Mouse (Mus musculus): ENCODE measurements around the gene Rbfox1. TPM values are rescaled to one million over a fixed set of nuclear protein-coding genes. Genes with fewer than 3 reads are reported as not detected.

Gene Rbfox1
- total and polyA plus RNA-seq, 3 experiments = 31.6 to 58.1 (median 52.9) TPM

DNA sequence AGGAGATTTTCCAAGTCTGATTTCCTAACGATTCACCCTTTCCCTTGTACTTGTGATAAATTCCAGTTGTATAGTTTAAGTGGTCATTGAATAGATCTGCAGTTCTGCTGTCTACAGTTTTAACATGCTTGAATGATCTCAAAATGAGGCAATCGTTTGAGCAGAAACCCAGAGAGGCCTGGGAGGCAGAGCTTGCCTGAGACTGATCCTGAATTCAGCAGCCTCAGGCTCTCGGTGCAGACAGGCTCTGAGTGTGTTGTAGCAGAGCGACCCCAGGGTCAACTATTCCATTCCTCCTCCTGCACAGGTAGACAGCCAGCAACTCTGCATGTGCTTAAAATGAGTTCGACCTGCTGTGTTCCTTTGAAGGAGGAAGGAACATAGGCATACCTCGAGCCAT lies 1012.6 kb downstream of the Rbfox1 start:
- TF ChIP-seq EP300 (IDR thresholded peaks at IDR 0.05; ENCODE audit: insufficient read depth, low read depth, low read length) = no peak
- no peak for TF ChIP-seq POLR2A (IDR thresholded peaks at IDR 0.05; ENCODE audit: insufficient read depth, low read depth, low read length)
- TF ChIP-seq CTCF (IDR thresholded peaks at IDR 0.05) = no peak
- Histone ChIP-seq H3K9ac (ENCODE audit: low read depth, low read length) (no peak overlapping the region), H3K79me2 (replicated peaks; ENCODE audit: control insufficient read depth, insufficient read depth, low read length) (no peaks in the 10 kb centered on the region), H3K36me3 (ENCODE audit: control insufficient read depth, insufficient read depth, low read length) (no peaks in the 10 kb centered on the region), H3K4me3 (no peak overlapping the region), H3K27me3 (ENCODE audit: control insufficient read depth, insufficient read depth, low read length) (no peaks in the 10 kb centered on the region), H3K27ac (no peak overlapping the region), H3K4me1 (ENCODE audit: control insufficient read depth, insufficient read depth, low read length) (no peaks in the 10 kb centered on the region)
- WGBS = 77% methylated on average over 6 of the region's 6 CpGs
- DNase-seq = no peak
- intact Hi-C loops (cut with DNase I) = no loop called here

DNA sequence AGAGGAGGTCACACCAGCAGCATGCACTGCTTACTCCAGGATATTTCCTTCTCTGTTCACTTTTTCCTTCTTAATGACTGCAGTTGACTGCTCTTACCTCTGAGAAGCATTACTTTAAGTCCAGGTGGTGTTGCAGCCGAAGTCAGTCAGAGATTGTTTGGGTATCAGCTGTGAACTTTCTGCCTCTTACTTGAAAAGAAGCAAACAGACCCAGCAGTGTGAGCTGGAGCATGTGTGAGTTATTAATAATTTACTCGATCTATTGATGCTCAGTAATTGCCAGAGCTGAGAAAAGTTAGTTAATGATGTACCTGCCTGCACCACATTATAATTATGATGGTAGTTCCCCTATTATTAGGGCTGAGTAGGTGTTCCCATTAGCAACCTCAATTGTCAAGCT lies 1014.9 kb downstream of the Rbfox1 start:
- no peaks in the 10 kb centered on the region; the same call in 1 of the 2 replicates for H3K27me3 ChIP-seq (ENCODE audit: control insufficient read depth, insufficient read depth, low read length)
- H3K4me3 ChIP-seq = no peak overlapping the region
- intact Hi-C loops (cut with DNase I) = no loop called here
- H3K36me3 ChIP-seq (ENCODE audit: control insufficient read depth, insufficient read depth, low read length) = no peaks in the 10 kb centered on the region
- H3K4me1 ChIP-seq (ENCODE audit: control insufficient read depth, insufficient read depth, low read length) = no peaks in the 10 kb centered on the region
- TF ChIP-seq EP300 (IDR thresholded peaks at IDR 0.05; ENCODE audit: insufficient read depth, low read depth, low read length) (no peak), POLR2A (IDR thresholded peaks at IDR 0.05; ENCODE audit: insufficient read depth, low read depth, low read length) (no peak), CTCF (IDR thresholded peaks at IDR 0.05) (no peak)
- no peaks in the 10 kb centered on the region for H3K79me2 ChIP-seq (replicated peaks; ENCODE audit: control insufficient read depth, insufficient read depth, low read length)
- H3K9ac ChIP-seq (ENCODE audit: low read depth, low read length) = no peak overlapping the region
- DNase-seq = no peak
- WGBS = 49% methylated on average over 2 of the region's 2 CpGs
- H3K27ac ChIP-seq = no peak overlapping the region

DNA sequence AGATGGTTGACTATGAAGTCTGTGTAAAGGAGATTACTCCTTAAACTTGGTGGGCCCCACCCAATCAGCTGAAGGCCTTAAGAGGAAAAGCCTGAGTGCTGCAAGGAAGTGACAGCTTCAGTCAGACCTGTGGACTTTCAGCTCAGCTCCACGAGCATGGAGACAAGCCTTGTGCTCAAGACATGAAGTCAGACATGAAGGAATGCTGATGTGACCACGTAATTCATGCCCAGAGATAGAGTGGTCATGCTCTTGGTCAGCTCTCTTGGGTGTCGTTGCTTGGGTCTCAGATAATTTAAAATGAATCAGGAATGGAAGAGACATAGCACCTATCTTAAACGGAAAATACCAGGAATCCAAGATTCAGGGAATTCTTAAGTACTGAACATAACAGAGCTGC lies 1019.8 kb downstream of the Rbfox1 start:
- no peak for DNase-seq
- H3K27ac ChIP-seq = no peak overlapping the region
- TF ChIP-seq CTCF (IDR thresholded peaks at IDR 0.05) (no peak), POLR2A (IDR thresholded peaks at IDR 0.05; ENCODE audit: insufficient read depth, low read depth, low read length) (no peak), EP300 (IDR thresholded peaks at IDR 0.05; ENCODE audit: insufficient read depth, low read depth, low read length) (no peak)
- no peaks in the 10 kb centered on the region for H3K79me2 ChIP-seq (replicated peaks; ENCODE audit: control insufficient read depth, insufficient read depth, low read length)
- no peaks in the 10 kb centered on the region for H3K4me1 ChIP-seq (ENCODE audit: control insufficient read depth, insufficient read depth, low read length)
- H3K9ac ChIP-seq (ENCODE audit: low read depth, low read length) = no peak overlapping the region
- no peaks in the 10 kb centered on the region for H3K36me3 ChIP-seq (ENCODE audit: control insufficient read depth, insufficient read depth, low read length)
- 57% methylated on average over 4 of the region's 4 CpGs for WGBS
- intact Hi-C loops (cut with DNase I) = no loop called here
- H3K27me3 ChIP-seq (ENCODE audit: control insufficient read depth, insufficient read depth, low read length) = no peaks in the 10 kb centered on the region; the same call in 1 of the 2 replicates
- H3K4me3 ChIP-seq = no peak overlapping the region

DNA sequence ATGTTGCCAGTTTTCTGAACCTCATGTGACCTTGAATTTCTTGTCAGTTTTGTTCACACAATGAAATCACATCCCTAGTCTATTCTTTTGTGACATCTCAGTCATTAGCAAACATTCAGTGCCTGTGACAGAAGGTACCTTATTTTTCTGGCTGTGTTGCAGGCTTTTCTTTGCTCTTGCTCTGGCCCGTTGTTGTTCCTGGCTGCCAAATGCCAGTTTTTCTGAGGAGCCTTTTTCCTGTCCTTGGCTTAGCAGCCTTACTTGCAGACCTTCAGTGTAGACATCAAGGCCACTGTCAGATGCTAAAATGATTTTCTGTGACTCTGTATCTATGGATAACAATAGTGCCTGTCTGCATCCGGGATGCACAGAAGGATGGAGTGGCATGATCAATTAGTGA lies 1020.8 kb downstream of the Rbfox1 start:
- Histone ChIP-seq H3K4me1 (ENCODE audit: control insufficient read depth, insufficient read depth, low read length) (no peaks in the 10 kb centered on the region), H3K9ac (ENCODE audit: low read depth, low read length) (no peak overlapping the region), H3K4me3 (no peak overlapping the region), H3K36me3 (ENCODE audit: control insufficient read depth, insufficient read depth, low read length) (no peaks in the 10 kb centered on the region), H3K27me3 (ENCODE audit: control insufficient read depth, insufficient read depth, low read length) (no peaks in the 10 kb centered on the region; the same call in 1 of the 2 replicates), H3K27ac (no peak overlapping the region), H3K79me2 (replicated peaks; ENCODE audit: control insufficient read depth, insufficient read depth, low read length) (no peaks in the 10 kb centered on the region)
- intact Hi-C loops (cut with DNase I) = no loop called here
- 57% methylated on average over 2 of the region's 2 CpGs for WGBS
- TF ChIP-seq EP300 (IDR thresholded peaks at IDR 0.05; ENCODE audit: insufficient read depth, low read depth, low read length) = no peak
- TF ChIP-seq CTCF (IDR thresholded peaks at IDR 0.05) = no peak
- TF ChIP-seq POLR2A (IDR thresholded peaks at IDR 0.05; ENCODE audit: insufficient read depth, low read depth, low read length) = no peak
- no peak for DNase-seq

DNA sequence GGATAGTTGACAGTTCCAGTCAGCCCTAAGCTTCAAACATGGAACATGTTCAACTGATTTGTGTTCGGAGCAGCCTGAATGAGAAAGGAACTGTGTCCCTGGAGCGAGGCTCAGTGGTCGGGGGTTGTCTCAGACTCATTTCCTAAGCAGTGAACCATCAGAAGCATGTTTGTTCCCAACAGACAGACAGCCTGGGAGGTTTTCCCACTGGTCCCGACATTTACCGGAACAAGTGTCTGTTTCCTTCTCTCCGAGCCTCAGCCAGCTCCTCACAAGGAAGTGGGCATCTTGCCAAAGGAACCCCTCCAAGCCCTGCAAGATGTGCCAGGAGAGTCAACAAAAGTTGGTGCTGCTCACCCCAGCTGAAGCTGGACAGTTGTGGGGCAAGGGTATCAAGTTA lies 1022.4 kb downstream of the Rbfox1 start:
- WGBS = 31% methylated on average over 6 of the region's 6 CpGs
- no peak overlapping the region for H3K9ac ChIP-seq (ENCODE audit: low read depth, low read length)
- no peaks in the 10 kb centered on the region for H3K36me3 ChIP-seq (ENCODE audit: control insufficient read depth, insufficient read depth, low read length)
- H3K27ac ChIP-seq = no peak overlapping the region
- no peak for DNase-seq
- no peaks in the 10 kb centered on the region; the same call in 1 of the 2 replicates for H3K27me3 ChIP-seq (ENCODE audit: control insufficient read depth, insufficient read depth, low read length)
- intact Hi-C loops (cut with DNase I) = no loop called here
- no peak overlapping the region for H3K4me3 ChIP-seq
- H3K4me1 ChIP-seq (ENCODE audit: control insufficient read depth, insufficient read depth, low read length) = no peaks in the 10 kb centered on the region
- TF ChIP-seq POLR2A (IDR thresholded peaks at IDR 0.05; ENCODE audit: insufficient read depth, low read depth, low read length) = no peak
- TF ChIP-seq CTCF (IDR thresholded peaks at IDR 0.05) = no peak
- TF ChIP-seq EP300 (IDR thresholded peaks at IDR 0.05; ENCODE audit: insufficient read depth, low read depth, low read length) = no peak
- no peaks in the 10 kb centered on the region for H3K79me2 ChIP-seq (replicated peaks; ENCODE audit: control insufficient read depth, insufficient read depth, low read length)

DNA sequence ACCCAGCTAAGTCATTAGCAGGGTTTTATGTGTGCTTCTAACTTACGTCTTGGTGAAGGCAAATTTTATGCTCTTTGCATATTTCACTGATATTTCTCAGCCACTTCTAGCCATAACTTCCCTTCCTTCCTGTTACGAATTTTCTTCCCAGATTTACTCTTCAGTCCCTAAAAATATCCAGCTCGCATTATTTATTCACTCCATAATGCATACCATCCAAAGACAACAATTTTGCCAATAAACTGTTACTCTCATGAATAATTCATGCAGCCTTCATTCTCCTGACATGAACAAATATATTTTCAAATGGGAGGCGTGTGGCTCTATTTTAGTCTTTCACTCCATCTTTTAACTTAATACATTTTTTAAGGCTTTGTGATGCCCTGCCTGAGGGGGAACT lies 1029.4 kb downstream of the Rbfox1 start:
- 78% methylated on average over 4 of the region's 4 CpGs for WGBS
- Histone ChIP-seq H3K27me3 (ENCODE audit: control insufficient read depth, insufficient read depth, low read length) (no peaks in the 10 kb centered on the region), H3K9ac (ENCODE audit: low read depth, low read length) (no peak overlapping the region), H3K36me3 (ENCODE audit: control insufficient read depth, insufficient read depth, low read length) (no peaks in the 10 kb centered on the region), H3K79me2 (replicated peaks; ENCODE audit: control insufficient read depth, insufficient read depth, low read length) (no peaks in the 10 kb centered on the region), H3K4me1 (ENCODE audit: control insufficient read depth, insufficient read depth, low read length) (0 out of 2 replicates have a peak, but pooled peaks cover 1% of the 10 kb centered on the region), H3K27ac (no peak overlapping the region), H3K4me3 (no peak overlapping the region)
- intact Hi-C loops (cut with DNase I) = no loop called here
- TF ChIP-seq EP300 (IDR thresholded peaks at IDR 0.05; ENCODE audit: insufficient read depth, low read depth, low read length) (no peak), CTCF (IDR thresholded peaks at IDR 0.05) (no peak), POLR2A (IDR thresholded peaks at IDR 0.05; ENCODE audit: insufficient read depth, low read depth, low read length) (no peak)
- no peak for DNase-seq
